Mouse (Mus musculus) bone marrow macrophage, adult 2 months (primary cell): Measurements from ENCODE around the gene Lpcat1.

Experiments used
- CTCF ChIP-seq: IDR thresholded peaks from 2 replicates; pipeline ENCODE4 v1.5.1; 2012; ENCODE audit warnings: low read depth, mild to moderate bottlenecking, low read length, moderate library complexity
- POLR2A ChIP-seq: IDR thresholded peaks from 2 replicates; pipeline ENCODE4 v1.6.1; 2012; ENCODE audit warnings: mild to moderate bottlenecking, low read depth, low read length, borderline replicate concordance

GRCm38 (mm10) chr13:73502719-73503118, 35.7 kb downstream of the Lpcat1 start:
- 0 out of 2 replicates have a peak, but pooled peaks have one; percentile 14 for TF ChIP-seq CTCF
- TF ChIP-seq POLR2A: no peak
